Mouse (Mus musculus) liver, adult 10 weeks (tissue): ENCODE measurements around the gene Mapkbp1. TPM values are rescaled to one million over a fixed set of nuclear protein-coding genes. Genes with fewer than 3 reads are reported as not detected.

Experiments used
- polyA plus RNA-seq: library from polyadenylated mRNA; stranded (reverse); fragments of 350-450 nt; fragmentation: Illumina TruSeq; extraction: RNeasy Lipid Tissue Mini Kit (QIAGEN cat#74804); gene quantifications from one replicate; pipeline ENCODE4 v1.2.3, GENCODE M21; 2014; ENCODE audit warnings: low read depth, low replicate concordance

The Mapkbp1 gene
- polyA plus RNA-seq: 0.79 TPM

DNA sequence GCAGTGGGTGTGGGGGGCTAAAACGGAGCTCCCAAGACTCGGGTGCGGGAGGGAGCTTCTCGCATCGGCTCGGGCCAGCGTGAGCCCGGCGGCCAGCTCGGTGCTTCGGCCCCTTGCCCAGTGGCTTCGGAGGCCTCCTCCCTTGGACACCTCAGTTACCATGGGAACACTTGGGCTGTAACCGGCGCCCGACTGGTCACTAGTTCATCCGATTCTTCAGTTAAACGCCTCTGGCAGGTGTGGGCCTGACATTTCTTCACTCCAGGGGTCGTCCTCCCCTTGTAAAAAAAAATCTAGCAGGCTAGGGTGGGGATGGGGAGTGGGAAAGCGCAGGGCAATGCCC, at the start of gene Mapkbp1:
TSS of gene Mapkbp1 (plus strand) at position 163 of the 343 bp plus-strand sequence.

GRCm38 (mm10) chr2:120026984-120027949, 54.8 kb downstream of the Mapkbp1 start, which contains the start of the genes Jmjd7 and Gm28042:
Gene Jmjd7, plus strand, starts transcription at chr2:120027483.
Gene Gm28042, plus strand, starts transcription at chr2:120027493.

DNA sequence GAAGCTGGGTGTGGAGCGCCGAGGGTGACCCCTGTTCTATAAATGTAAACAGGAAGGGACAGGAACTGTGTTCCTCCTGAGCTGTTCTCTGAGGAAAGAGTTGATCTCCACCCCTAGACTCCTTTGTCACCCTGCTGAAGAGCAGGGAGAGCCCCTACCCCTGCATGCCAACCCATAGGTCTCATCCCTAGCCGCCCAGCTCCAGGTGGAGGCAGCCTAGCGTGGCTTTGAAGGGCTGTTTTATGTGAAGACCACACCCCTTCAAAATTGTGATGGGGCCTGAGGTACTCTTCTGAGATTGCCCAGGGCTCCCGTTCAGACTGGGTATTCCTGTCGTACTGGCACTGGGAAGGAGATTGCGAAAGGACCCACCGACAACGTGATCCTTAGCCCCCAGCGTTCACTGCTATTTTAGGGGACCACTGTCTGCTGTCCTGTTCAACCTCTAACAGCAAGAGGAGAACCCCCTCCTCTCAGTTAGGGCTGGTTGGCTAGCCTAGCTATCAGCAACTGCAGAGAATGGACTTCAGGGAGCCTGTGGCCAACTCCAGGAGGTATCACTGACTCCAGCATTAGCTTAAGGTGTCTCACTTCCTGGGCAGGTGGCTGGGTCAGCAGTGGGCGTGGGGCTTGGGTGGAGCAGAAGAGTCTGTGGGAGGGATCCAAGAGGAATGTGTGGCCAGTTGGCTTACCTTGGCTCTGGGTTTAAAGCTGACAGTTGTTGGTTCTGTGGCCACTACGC, 60.4 kb downstream of the Mapkbp1 start, which contains the start of gene Pla2g4b:
TSS of gene Pla2g4b (plus strand) at position 692 of the 742 bp plus-strand sequence.

Other genes with a start within 250 kb of the Mapkbp1 start
- gene Itpka, start 230.4 kb upstream of the Mapkbp1 start, polyA plus RNA-seq: not detected
- gene Ltk, start 212.3 kb upstream of the Mapkbp1 start, polyA plus RNA-seq: not detected
- 0.29 TPM for gene Rpap1, start 185.2 kb upstream of the Mapkbp1 start, polyA plus RNA-seq
- gene Tyro3, start 175.0 kb upstream of the Mapkbp1 start, polyA plus RNA-seq: 0.11 TPM
- 8.6 TPM for gene Mga, start 75.5 kb upstream of the Mapkbp1 start, polyA plus RNA-seq
- 1.1 TPM for gene Jmjd7, start 54.8 kb downstream of the Mapkbp1 start, polyA plus RNA-seq
- gene Gm28042, start 54.8 kb downstream of the Mapkbp1 start, polyA plus RNA-seq: not detected
- 0.21 TPM for gene Pla2g4b, start 60.7 kb downstream of the Mapkbp1 start, polyA plus RNA-seq
- gene Ehd4, start 181.9 kb downstream of the Mapkbp1 start, polyA plus RNA-seq: 3.3 TPM